Mouse (Mus musculus): ENCODE results near the gene Dock9. TPM values are rescaled to one million over a fixed set of nuclear protein-coding genes. Genes with fewer than 3 reads are reported as not detected.

Dock9 gene
- 8.6 and 16.7 TPM in 2 replicates for total RNA-seq (2014; fragmentation: Nextera tagmentation)
- total RNA-seq (2017), result 12.9 and 19.8 TPM in 2 replicates

DNA sequence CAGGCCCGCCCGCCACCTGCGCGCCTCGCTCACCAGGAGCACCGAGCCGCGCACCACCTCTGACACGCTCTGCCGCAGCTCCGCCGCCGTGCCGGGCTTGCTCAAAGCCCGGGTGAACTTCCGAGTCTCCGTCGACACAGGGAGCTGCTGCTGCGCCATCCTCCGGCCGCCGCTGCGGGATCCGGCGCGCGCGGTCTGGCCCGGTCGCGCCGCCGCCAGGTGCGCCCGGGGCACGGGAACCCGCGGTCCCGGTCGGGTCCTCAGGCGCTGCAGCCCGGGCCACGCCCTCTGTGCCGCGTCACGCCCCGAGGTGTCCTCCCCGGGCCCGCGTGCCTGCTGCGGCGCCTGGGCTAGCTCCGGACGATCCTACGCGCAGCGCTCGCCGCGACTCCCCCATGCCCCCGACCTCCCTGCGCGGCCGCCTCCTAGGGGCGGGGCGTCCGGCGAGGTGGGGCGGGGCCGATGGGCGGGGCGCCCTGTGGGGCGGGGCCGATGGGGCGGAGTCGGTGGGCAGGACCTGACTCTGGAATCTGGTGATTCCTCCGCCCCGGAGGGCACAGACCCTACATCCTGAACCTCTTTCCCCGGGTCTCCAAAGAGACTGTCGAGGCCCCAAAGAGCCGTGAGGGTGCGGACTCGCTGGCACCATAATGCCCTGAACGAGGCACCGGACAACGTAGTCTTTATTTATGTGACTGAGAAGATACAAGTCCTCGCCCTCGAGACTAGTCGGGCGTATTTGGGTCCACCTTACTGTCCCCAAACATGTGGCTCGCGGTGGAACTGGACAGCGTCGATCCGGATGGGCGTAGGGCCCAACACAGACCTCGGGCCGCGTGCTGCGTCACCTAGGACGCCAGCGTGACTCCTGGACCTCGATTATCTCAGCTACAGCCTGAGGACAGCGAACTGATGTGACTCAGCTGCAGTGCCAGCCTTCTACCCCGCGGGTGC is at the start of gene Dock9:
TSS of gene Dock9 (minus strand) at position 381 of the 954 bp plus-strand sequence.
- peak; percentile 74 for ATAC-seq (replicated peaks; ENCODE audit: poor library complexity, severe bottlenecking)

DNA sequence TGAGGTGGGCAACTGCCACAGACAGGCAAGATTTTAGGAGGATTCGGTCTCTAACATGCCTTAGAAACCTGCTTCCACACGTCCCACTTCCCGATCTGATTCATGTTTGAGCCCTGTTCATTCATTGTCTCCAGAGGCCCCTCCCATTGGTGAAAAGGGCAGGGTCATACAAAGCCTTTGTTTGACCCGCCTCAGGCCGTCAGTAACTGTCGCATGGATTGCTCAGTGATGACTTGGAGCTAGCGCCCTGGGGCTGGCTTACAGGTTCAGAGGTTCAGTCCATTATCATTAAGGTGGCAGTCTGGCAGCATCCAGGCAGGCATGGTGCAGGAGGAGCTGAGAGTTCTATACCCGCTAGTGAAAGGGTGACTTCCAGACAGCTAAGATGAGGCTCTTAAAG is 46.8 kb upstream of the Dock9 start:
- ATAC-seq (replicated peaks; ENCODE audit: poor library complexity, severe bottlenecking), result no peak

DNA sequence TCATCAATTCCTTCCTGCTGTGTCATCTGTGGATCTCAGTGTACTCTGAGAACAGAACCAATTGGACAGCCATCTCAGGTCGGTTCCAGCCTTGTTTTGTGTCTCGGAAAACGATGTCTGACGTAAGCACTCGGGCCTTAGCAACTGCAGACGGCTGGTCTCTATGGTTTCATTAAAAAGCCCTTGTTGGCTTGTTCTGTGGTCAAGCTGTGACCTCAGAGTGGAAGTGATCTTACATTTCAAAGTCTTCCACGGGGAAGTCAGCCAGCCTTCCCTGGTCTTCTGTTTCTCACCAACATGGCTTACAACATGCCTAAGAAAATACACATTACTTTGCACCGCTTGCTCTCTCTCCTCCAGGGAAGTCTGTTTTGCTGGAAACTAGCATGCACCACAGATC is 42.6 kb upstream of the Dock9 start:
- peak; percentile 90 for ATAC-seq (replicated peaks; ENCODE audit: poor library complexity, severe bottlenecking)

DNA sequence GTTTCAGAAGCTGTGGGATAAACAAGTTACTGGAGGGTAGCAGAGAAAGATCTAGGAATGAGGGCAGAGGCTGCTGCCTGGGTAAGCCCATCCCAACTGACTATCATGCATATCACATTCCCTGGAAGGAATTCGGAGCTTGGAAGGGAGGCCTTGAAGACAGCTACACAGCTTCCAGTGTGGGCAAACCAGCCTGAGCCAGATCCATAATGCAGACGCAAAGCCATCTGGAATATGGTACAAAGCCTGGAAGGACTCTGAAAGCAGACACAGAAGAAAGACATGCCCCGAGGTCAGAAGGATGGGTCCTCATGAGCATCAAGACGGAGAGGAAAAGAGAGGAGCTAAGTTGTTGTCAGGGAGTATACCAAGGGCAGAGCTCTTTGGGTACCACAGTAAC is 40.5 kb upstream of the Dock9 start:
- ATAC-seq (replicated peaks; ENCODE audit: poor library complexity, severe bottlenecking), result no peak

DNA sequence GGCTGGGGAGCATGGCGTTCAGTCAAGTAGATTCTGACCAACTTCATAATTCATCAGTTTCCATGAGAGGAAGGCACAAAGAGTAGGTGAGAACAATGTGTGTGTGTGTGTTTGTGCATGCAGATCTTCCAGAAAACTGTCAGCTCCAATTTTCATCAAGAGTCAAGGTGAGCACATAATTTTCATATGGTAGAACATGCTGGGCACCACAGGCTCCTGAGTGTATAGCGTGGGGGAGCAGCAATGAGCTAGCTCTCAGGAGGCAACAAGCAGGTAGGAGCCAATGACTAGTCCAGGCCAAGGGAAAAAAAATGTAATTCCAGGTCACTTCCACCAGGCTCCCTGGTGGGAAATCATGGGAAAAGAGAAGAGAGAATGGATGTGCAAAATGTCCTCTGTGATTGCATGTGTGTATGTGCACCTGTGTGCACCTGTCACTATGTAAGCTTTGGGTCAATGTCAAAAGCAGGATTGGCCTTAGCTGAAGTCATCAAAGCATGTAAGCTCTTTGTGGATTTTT is 35.4 kb upstream of the Dock9 start:
- no peak for ATAC-seq (replicated peaks; ENCODE audit: poor library complexity, severe bottlenecking)

DNA sequence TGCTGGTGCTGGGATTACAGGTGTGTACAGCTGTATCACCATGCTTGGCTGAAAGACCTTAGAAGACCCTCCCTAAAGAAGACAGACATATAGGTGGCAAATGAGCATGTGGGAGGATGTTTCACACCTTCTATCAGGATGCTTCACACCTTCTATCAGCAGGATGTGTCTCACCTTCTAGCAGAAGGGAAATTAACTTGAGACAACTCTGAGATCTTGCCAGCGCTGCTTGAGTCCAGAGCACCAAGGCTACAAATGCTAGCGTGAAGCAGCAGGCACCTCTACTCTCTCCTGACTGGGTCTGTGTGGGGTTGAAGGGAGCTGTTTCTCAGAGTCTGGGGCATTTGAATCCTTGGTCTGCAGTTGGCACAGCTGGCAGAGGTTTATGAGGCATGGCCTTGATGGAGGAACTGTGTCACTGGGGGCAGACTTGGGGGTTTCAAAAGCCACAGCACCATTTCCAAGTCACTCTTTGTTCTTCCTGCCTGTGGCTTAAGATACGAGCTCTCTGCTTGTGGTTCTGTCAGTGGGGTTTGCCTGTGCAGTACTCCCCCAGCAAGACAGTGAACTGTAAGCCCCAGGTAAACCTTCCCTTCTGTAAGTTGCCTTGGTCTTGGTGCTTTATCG is 32.3 kb upstream of the Dock9 start:
- 0 out of 2 replicates have a peak, but pooled peaks have one; percentile 27 for ATAC-seq (replicated peaks; ENCODE audit: poor library complexity, severe bottlenecking)

DNA sequence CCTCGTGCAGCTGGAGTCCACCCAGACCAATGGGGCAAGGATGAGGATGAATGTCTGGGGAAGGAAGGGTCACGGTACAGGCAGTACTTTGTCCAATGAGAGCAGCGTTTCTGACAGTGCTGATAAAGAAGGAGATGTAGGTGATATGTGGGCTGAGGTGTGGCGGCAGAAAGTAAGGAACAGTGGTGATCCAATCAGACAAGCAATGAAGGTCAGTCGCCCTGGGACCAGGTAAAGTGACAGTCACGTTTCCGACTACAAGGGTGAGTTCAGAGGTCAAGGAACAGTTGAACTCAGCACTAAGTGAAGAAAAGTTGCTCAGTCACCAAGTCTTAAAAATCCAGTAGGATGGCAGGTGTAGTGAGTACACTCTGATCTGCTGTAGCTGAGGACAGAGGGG is 29.5 kb upstream of the Dock9 start:
- no peak for ATAC-seq (replicated peaks; ENCODE audit: poor library complexity, severe bottlenecking)

DNA sequence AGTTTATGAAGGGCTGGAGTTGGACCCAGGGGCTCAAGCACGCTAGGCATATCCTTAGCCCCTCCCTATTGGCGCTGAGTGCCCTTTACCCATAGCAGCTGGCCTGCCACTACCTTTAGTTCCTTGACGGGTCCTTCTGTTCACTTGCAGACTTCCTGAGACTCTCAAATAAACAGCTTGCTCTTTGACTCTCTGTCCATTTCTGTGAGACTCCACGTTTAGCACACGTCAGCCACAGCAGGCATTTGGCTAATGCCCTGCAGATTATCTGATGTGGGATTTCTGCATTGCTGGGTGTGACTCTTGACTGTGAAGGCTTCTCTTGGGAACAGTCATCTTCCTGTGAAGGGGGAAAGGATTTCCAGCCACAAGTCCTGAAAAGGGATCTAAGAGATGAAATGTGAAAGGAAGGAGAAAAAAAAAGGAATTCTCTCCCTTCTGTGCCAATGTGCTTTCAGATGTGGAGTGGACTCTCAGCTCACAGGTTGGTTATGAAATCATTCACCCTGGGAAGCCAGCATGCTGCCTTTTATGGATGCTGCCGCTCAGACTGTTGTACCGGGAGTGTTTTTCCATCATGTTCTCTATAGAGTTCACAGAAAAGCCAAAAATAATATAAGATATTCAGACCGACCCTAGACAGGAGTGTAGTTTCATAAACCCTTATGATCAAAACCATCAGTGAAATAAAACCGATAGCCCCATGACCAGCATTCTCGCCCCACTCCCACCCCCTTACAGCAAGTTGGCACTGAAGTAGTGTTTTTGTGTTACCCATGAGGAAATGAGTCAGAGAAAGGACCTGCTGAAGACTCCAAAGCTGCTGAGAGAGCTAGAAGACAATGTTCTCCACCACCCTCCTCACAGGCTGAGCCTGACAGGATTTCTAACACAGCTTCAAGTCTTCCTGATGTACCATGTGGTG is 28.1 kb upstream of the Dock9 start:
- no peak for ATAC-seq (replicated peaks; ENCODE audit: poor library complexity, severe bottlenecking)

DNA sequence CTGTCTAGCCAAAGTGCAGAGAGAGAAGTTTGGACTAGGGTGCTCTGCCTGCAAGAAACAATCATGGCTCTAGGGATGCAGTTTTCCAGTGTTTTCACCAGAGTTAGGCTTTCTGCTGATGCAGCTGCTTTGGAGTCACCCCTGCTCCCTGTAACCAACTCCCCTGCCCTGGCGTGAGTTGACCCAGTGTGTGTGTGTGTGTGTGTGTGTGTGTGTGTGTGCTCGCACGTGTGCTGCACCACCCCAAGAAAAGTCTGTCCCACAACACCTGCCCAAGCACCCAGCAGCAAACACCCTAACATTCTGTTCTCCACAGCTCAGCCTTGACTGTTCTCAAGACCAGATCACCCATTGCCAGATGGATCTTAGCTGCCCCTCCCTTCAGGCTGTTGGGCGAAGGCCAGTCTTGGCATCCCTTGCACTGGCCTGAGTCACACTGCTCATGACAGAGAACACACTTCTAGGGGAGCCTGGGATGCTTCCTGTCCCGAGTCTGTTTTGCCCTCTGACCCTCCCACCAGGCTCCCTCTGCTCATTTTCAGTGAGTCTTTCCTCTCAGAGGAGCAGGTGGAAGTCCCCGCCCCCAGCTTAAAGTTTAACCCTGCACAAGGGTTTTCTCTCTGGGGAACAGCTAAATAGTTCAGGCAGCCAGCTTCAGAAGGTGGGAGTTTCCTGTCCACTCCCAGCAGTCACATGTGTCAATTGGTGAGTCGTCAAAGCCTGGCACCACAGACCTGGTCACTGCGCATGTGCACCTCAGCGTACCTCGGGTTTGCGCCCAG is 26.9 kb upstream of the Dock9 start:
- peak; percentile 27 for ATAC-seq (replicated peaks; ENCODE audit: poor library complexity, severe bottlenecking)

DNA sequence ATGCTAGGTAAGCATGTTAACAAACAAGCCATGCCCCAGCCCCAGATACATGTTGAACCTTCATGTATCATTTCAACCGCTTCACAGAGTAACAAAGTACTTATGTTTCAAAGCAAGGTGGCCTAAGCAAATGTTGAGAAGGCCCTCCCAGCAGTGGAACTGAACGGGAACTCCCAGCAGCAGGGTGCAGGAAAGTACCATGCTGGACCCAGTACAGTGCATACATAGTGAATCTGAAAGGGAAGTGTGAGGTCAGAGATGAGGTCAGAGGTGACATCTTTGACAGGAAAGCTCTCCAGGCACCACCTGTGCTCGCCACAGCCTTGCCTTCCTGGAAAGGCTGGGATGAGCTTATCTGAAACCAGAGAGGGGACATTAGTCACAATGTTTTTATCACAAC is 25.4 kb upstream of the Dock9 start:
- no peak for ATAC-seq (replicated peaks; ENCODE audit: poor library complexity, severe bottlenecking)

DNA sequence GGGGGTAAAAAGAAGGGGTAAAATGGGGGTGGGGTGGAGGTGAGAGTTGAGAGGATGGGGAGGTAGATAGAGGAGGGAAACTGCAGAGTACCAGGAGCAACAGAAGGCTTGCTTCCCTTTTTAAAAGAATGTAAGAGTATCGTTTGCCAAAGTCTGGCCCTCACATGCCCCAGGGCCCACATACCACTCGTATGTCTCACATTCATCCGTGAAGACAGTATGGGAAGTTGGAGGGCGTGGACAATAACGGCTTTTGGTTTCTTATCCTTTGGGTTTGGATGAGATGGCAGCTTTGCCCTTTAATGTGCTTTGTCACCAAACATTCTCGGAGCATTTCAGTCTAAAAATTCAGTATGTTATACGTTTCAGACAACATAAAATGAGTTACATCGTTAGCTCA is 24.9 kb upstream of the Dock9 start:
- peak; percentile 58 for ATAC-seq (replicated peaks; ENCODE audit: poor library complexity, severe bottlenecking)

DNA sequence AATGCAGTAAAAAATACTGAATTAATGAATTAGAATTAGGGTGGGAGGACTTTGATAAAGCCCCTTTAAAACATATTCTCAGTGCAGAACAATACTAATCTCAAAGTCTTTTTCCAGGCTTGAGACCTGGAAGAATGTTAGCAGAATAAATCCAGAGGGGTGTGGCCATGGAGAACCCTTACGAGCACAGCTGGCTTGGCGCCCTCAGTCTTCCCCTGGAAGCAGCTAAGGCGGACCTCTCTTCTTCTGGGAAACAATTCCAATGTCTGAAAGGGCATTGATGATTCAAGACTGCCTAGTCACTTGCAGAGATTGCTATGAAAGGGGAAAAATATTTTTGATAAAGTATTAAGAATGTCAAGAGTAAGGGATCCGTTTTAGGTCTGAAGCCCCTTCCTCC is 9.2 kb upstream of the Dock9 start:
- ATAC-seq (replicated peaks; ENCODE audit: poor library complexity, severe bottlenecking), result no peak

DNA sequence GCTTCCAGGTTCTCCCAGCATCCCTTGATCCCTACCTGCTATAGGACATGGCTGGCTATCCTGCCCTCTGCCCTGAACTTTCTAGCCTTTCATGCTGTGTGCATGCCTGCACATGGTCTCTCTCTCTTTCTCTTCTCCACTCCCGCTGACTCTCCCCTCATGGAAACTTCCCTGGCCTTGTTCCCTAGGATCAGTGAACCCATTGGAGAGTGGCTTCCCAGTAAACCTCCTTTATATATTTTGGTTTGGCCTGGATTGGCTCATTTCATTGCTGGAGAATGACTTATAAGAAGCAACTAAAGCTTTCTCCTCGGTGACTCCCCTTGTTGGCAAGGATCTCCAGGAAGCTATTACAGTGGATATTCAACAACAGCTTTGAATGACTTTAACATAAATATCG is 8.7 kb upstream of the Dock9 start:
- no peak for ATAC-seq (replicated peaks; ENCODE audit: poor library complexity, severe bottlenecking)

DNA sequence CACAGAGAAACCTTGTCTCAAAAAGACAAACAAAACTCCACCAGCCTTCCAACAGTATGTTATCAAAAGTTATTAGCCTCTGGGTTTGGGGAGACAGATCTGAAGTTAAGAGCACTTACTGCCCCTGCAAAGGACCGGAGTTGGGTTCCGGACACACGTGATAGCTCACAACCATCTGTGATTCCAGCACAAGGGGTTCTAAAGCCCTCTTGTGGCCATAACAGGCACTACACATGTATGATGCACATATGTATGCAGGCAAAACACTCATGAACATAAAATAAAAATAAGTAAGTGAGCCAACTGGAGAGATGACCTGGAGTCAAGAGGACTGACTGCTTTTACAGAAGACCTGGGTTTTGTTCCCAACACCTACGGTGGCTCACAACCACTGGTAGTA is 6.8 kb upstream of the Dock9 start:
- peak; percentile 81 for ATAC-seq (replicated peaks; ENCODE audit: poor library complexity, severe bottlenecking)

DNA sequence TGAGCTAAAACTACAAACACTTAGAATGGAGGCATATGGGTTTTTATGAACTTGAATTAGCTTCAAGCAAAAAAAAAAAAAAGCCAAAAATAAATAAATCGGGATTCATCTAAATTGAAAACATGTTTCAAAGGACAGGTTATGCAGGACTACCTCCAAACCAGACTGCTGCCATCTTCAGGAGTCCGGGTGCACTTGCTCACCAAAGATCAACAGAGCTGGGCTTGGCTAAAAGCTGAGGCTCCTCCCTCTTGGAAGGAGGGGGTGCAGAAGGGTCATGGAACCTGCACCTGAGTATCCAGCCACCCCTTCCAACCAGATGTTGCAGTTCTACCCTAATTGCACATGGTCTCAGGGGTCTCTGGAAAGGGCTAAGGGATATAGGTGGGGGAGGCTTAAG is 3.3 kb upstream of the Dock9 start:
- no peak for ATAC-seq (replicated peaks; ENCODE audit: poor library complexity, severe bottlenecking)

DNA sequence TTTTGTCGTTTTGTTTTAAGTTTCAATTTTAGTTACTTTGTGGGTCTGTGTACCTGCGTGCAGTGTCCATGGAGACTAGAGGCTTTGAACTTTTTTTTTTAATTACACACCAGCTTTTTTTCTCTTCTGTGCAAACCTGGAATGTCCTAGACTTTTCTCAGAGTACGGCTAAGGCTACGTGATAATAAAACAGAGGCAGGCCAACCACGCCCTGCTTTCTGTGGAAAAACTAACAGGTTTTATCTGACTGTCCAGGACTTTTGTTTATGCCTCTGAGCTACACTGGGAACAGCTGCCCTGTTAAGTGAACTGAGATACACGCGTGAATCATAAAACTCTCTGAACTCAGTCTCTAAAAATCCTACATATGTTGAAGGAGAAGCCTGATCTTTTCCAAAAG is 1.5 kb upstream of the Dock9 start:
- ATAC-seq (replicated peaks; ENCODE audit: poor library complexity, severe bottlenecking), result no peak

DNA sequence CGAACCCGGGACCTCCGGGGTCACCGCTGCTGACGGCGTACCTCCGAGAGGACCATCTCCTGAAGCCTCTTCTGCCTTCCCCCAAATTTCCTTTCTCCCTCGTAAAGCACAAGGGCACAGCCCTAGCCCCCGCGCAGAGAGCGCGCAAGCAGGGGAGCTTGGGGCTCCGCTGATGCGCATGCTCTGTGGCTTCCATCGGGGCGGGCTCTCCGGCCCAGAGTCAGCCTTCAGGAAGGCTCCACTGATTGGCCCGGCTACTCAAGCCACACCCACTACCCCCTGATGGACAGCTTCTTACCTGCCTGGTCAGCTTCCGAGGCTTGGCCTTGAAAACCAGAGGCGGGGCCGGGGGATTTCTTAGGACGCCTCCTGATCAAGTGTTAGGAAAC is 768 bp upstream of the Dock9 start:
- ATAC-seq (replicated peaks; ENCODE audit: poor library complexity, severe bottlenecking), result peak; percentile 73

DNA sequence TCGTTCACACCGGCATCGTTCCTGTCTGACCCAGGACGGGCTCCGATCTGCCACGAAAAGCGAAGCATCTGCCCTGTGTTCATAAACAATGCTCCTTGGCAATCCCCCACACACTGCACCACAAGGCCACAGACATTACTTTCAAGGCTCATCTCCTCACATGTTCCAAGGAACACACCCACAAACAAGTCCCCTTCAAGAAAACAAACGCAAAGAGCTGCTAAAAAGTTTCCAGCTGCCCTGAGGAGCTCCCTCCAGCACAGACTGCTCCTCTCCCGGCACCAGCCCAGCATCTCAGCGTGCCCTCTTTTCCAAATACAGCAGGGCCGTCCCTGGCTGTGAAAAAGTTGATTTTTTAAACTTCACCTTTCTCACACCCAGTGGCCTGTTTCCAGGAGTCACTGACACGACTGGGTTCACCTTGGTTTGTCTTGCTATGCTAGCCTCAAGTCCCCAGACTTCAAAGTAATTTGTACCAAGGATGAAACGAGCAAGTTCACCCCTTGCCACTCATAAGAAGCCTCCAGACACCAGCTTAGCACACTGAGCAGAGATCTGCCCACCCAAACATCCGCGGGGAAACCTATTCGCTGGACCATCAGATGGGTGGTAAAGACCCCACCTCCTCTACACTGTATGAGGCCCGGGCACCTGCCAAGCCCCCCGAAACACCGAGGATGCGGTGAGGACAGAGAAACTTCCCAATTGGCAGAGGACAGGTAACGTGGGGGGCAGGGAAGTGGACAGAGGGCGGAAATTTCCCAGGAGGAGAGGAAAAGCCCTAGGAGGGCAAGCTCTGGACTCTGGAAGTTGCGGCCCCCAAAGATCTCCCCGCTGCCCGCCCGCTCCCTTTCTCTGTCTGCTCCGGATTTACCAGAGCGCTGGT is 823 bp downstream of the Dock9 start:
- ATAC-seq (replicated peaks; ENCODE audit: poor library complexity, severe bottlenecking), result no peak

DNA sequence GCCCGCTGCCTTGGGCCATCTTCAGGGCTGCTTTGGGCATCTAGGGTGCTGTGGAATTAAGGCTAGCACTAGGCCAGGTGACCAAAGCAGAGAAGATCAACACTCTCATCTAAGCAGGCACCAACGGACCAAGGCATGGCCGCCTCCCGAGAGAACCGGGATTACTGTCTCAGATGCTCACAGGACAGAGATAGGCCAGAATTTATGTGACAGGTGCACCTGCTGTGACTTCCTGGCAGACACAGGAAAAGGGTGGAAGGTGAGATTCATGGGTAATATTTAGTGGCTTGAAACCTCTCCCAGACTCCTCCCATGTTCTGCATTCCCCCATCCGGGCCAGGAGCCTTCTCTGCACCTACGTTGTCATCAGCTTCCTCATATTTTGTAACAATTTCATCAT is 2.1 kb downstream of the Dock9 start:
- 0 out of 2 replicates have a peak, but pooled peaks have one; percentile 6 for ATAC-seq (replicated peaks; ENCODE audit: poor library complexity, severe bottlenecking)
